Mouse (Mus musculus): ENCODE results near the gene Gm21762. TPM values are rescaled to one million over a fixed set of nuclear protein-coding genes. Genes with fewer than 3 reads are reported as not detected.
"Not testable (repeated sequence)": the region's sequence is repeated elsewhere in the genome, so short reads cannot be mapped to it uniquely, and the experiment has no call there.

The Gm21762 gene
- polyA plus RNA-seq (2015; fragmentation: Nextera tagmentation; extraction: Ambion mirVana), result not detected in 2 replicates

- H3K9me3 ChIP-seq (replicated peaks; ENCODE audit: control insufficient read depth, low read length); H3K36me3 ChIP-seq (ENCODE audit: control insufficient read depth, insufficient read depth); H3K4me2 ChIP-seq (ENCODE audit: low read depth, low read length); ATAC-seq (replicated peaks; ENCODE audit: extremely low read depth, insufficient read depth, low FRiP score); H3K27me3 ChIP-seq (ENCODE audit: control insufficient read depth, insufficient read depth, low read length); H3K27ac ChIP-seq (ENCODE audit: low read length); H3K9ac ChIP-seq (ENCODE audit: low read length); H3K4me3 ChIP-seq (ENCODE audit: low read length); H3K4me1 ChIP-seq (ENCODE audit: control insufficient read depth, insufficient read depth, low read length): not testable (repeated sequence)
- no CpG with 5 or more reads among the region's 2 CpGs for WGBS
Observed at GRCm38 (mm10) chr13:120215847-120216246, at the start of gene Gm21762. Gm21762 (minus strand) TSS chr13:120215947.

GRCm38 (mm10) chr13:120262870-120263269 lies 47.1 kb upstream of the Gm21762 start, which contains the start of gene AF067061:
AF067061 (plus strand) TSS chr13:120263114.
- not testable (repeated sequence) for H3K4me1 ChIP-seq (ENCODE audit: control insufficient read depth, insufficient read depth, low read length); H3K4me2 ChIP-seq (ENCODE audit: low read depth, low read length); H3K9ac ChIP-seq (ENCODE audit: low read length); H3K9me3 ChIP-seq (replicated peaks; ENCODE audit: control insufficient read depth, low read length); H3K36me3 ChIP-seq (ENCODE audit: control insufficient read depth, insufficient read depth); ATAC-seq (replicated peaks; ENCODE audit: extremely low read depth, insufficient read depth, low FRiP score); H3K27me3 ChIP-seq (ENCODE audit: control insufficient read depth, insufficient read depth, low read length); H3K4me3 ChIP-seq (ENCODE audit: low read length); H3K27ac ChIP-seq (ENCODE audit: low read length)
- 83% methylated on average over 2 of the region's 2 CpGs for WGBS

- not testable (repeated sequence) for H3K4me1 ChIP-seq (ENCODE audit: control insufficient read depth, insufficient read depth, low read length); H3K4me3 ChIP-seq (ENCODE audit: low read length); H3K9me3 ChIP-seq (replicated peaks; ENCODE audit: control insufficient read depth, low read length); ATAC-seq (replicated peaks; ENCODE audit: extremely low read depth, insufficient read depth, low FRiP score); H3K4me2 ChIP-seq (ENCODE audit: low read depth, low read length); H3K27me3 ChIP-seq (ENCODE audit: control insufficient read depth, insufficient read depth, low read length); H3K27ac ChIP-seq (ENCODE audit: low read length); H3K36me3 ChIP-seq (ENCODE audit: control insufficient read depth, insufficient read depth); H3K9ac ChIP-seq (ENCODE audit: low read length)
- WGBS, result 44% methylated on average over 3 of the region's 3 CpGs
Observed at GRCm38 (mm10) chr13:120259718-120260117, 44.0 kb upstream of the Gm21762 start.

- not testable (repeated sequence) for H3K9ac ChIP-seq (ENCODE audit: low read length); H3K4me2 ChIP-seq (ENCODE audit: low read depth, low read length); H3K4me3 ChIP-seq (ENCODE audit: low read length); H3K9me3 ChIP-seq (replicated peaks; ENCODE audit: control insufficient read depth, low read length); ATAC-seq (replicated peaks; ENCODE audit: extremely low read depth, insufficient read depth, low FRiP score); H3K27me3 ChIP-seq (ENCODE audit: control insufficient read depth, insufficient read depth, low read length); H3K36me3 ChIP-seq (ENCODE audit: control insufficient read depth, insufficient read depth); H3K27ac ChIP-seq (ENCODE audit: low read length); H3K4me1 ChIP-seq (ENCODE audit: control insufficient read depth, insufficient read depth, low read length)
- 79% methylated on average over 3 of the region's 3 CpGs for WGBS
Observed at GRCm38 (mm10) chr13:120258817-120259658, 43.3 kb upstream of the Gm21762 start.

- 77% methylated on average over 2 of the region's 3 CpGs for WGBS
- H3K36me3 ChIP-seq (ENCODE audit: control insufficient read depth, insufficient read depth); H3K9ac ChIP-seq (ENCODE audit: low read length): not testable (repeated sequence)
Observed at GRCm38 (mm10) chr13:120251208-120251924, 35.6 kb upstream of the Gm21762 start.

GRCm38 (mm10) chr13:120238811-120239210 lies 23.1 kb upstream of the Gm21762 start, which contains the start of gene Gm21731:
Gm21731 (plus strand) TSS chr13:120239111.
- H3K36me3 ChIP-seq (ENCODE audit: control insufficient read depth, insufficient read depth); H3K4me1 ChIP-seq (ENCODE audit: control insufficient read depth, insufficient read depth, low read length); ATAC-seq (replicated peaks; ENCODE audit: extremely low read depth, insufficient read depth, low FRiP score); H3K9ac ChIP-seq (ENCODE audit: low read length); H3K4me3 ChIP-seq (ENCODE audit: low read length); H3K9me3 ChIP-seq (replicated peaks; ENCODE audit: control insufficient read depth, low read length); H3K4me2 ChIP-seq (ENCODE audit: low read depth, low read length); H3K27ac ChIP-seq (ENCODE audit: low read length); H3K27me3 ChIP-seq (ENCODE audit: control insufficient read depth, insufficient read depth, low read length): not testable (repeated sequence)

More at GRCm38 (mm10) chr13:120251208-120251924, 35.6 kb upstream of the Gm21762 start:
- H3K27me3 ChIP-seq (ENCODE audit: control insufficient read depth, insufficient read depth, low read length); H3K9me3 ChIP-seq (replicated peaks; ENCODE audit: control insufficient read depth, low read length); H3K4me2 ChIP-seq (ENCODE audit: low read depth, low read length); H3K4me3 ChIP-seq (ENCODE audit: low read length); ATAC-seq (replicated peaks; ENCODE audit: extremely low read depth, insufficient read depth, low FRiP score); H3K4me1 ChIP-seq (ENCODE audit: control insufficient read depth, insufficient read depth, low read length); H3K27ac ChIP-seq (ENCODE audit: low read length): not testable (repeated sequence)

GRCm38 (mm10) chr13:120232447-120233049 lies 16.8 kb upstream of the Gm21762 start:
- H3K9me3 ChIP-seq (replicated peaks; ENCODE audit: control insufficient read depth, low read length); H3K27me3 ChIP-seq (ENCODE audit: control insufficient read depth, insufficient read depth, low read length); H3K27ac ChIP-seq (ENCODE audit: low read length); ATAC-seq (replicated peaks; ENCODE audit: extremely low read depth, insufficient read depth, low FRiP score); H3K4me2 ChIP-seq (ENCODE audit: low read depth, low read length); H3K4me3 ChIP-seq (ENCODE audit: low read length); H3K4me1 ChIP-seq (ENCODE audit: control insufficient read depth, insufficient read depth, low read length); H3K9ac ChIP-seq (ENCODE audit: low read length); H3K36me3 ChIP-seq (ENCODE audit: control insufficient read depth, insufficient read depth): not testable (repeated sequence)
- 74% methylated on average over 13 of the region's 25 CpGs for WGBS

- H3K27me3 ChIP-seq (ENCODE audit: control insufficient read depth, insufficient read depth, low read length); H3K36me3 ChIP-seq (ENCODE audit: control insufficient read depth, insufficient read depth); H3K4me2 ChIP-seq (ENCODE audit: low read depth, low read length); ATAC-seq (replicated peaks; ENCODE audit: extremely low read depth, insufficient read depth, low FRiP score); H3K9me3 ChIP-seq (replicated peaks; ENCODE audit: control insufficient read depth, low read length); H3K4me3 ChIP-seq (ENCODE audit: low read length); H3K4me1 ChIP-seq (ENCODE audit: control insufficient read depth, insufficient read depth, low read length); H3K9ac ChIP-seq (ENCODE audit: low read length); H3K27ac ChIP-seq (ENCODE audit: low read length): not testable (repeated sequence)
- WGBS, result 89% methylated on average over 17 of the region's 17 CpGs
Observed at GRCm38 (mm10) chr13:120231798-120232197, 16.1 kb upstream of the Gm21762 start.
